Mouse (Mus musculus): ENCODE measurements around the gene Tmigd3.

Gene Tmigd3

DNA sequence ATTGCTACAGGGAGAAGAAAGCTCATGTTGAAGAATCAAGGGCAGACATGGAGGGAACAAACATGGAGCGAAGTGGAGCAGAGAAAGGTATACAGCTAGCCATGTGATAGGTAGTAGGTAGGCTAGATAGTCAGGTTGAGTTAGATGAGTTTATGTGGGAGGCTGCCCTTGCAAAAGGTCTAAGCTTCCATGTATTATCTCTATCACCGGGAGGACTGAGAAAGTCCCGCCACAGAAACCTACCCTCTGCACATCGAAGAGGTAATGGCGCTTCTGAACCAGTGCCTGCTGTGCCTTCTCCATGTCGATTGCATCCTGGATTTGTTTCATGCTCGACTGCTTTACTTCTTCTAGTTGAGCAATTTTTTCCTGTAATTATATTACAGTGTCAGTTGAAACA, 80.6 kb downstream of the Tmigd3 start:
- DNase-seq = no peak

DNA sequence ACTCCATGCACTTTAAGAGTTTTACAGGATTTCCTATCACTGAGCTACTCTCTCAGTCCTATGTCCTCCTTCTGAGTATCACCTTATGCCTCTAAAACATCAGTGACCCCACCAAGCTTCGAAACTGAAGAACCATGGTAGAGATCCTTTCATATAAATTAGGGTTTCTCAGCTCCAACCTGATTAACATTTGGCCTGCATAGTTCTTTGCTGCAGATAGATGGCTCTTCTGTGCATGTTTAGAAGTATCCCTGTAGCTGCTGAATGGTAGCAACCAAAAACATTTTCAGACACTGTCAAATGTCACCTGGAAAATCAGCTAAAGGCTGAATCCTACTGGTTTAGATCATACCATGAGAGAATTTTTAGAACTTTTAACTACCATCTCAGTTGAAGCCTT, 86.5 kb downstream of the Tmigd3 start:
- no peak for DNase-seq

DNA sequence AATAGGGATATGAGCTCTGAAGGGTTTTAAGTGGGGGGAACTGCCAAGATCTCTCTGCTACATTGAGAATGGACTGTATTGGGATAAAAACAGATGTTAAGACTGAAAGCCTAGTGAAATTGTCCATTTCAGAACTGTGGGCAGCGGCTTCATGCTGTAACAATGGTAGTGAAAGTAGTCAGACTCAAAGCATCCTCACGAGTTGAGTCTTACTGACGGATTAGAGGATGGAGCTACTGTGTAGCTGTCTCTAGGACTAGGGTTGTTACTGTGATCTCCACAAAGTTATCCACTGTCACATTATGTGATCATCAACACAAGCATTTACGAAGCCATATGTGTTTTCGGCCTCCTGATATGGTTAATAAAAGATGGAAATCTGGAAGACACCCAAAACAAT, 87.5 kb downstream of the Tmigd3 start:
- DNase-seq = no peak

DNA sequence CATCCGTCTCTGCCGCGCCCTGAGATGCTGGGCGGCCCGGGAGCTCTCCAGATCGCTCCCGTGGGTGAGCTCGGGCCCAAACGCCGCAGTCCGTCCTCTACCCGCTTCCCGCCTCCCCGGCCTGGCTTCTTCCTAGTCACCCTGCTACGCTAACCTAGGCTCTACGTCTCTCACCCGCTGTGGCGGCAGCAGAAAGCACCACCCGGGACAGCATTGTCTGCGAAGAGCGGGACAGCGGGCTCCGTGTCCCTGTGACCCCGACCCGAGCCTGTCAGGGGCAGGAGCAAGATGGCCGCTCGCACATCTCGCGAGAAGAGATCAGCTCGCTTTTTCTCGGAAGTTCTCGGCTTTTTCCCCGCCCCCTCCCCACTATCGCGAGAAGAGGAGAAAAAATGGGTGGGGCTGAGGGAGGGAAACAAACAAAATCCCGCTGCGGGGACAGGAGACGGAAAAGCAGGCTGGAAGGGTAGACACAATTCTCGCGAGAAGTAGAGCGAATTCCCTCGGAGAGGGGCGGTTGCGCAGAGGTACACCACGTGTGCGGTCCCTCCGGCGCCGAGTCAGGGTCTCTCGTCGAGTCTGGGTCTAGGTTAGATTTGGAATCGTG, 88.4 kb downstream of the Tmigd3 start, which contains the start of gene Wdr77:
Wdr77 (plus strand) TSS at position 396 of the 607 bp plus-strand sequence.
- peak; percentile 97 for DNase-seq

DNA sequence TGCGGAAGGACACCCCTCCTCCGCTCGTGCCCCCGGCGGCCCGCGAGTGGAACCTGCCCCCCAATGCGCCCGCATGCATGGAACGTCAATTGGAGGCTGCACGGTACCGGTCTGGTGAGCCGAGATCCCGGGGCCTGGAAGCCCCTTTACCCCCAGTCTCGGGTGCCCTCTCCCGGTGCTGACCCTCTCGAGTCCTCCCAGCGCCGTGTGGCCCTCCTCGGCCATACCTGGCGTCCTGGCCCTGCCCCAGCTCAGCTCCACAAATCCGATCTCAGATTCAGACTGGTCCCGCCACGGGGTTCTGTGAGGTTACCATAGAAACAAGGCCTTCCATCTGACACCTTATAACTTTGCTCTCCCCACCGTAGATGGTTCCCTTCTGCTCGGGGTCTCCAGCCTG, 88.9 kb downstream of the Tmigd3 start:
- DNase-seq = no peak

DNA sequence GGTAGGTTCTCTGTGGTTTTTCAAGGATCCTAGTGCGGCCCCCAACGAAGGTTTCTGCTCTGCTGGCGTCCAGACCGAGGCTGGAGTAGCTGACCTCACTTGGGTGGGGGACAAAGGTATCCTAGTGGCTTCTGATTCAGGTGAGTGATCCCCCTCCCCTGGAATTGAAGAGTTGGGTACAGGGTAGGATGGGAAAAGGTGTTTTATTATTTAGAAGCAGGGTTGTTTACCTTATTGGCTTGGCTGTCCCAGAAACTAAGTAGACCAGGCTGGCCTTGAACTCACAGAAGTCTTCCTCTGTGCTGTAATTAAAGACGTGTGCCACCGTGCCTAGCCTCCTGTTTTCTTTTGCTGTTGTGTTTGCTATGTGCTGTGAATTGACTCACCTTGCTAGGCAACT, 89.3 kb downstream of the Tmigd3 start, which contains the start of gene Atp5f1:
Atp5f1 (minus strand) TSS at position 101 of the 400 bp plus-strand sequence.
- no peak for DNase-seq

DNA sequence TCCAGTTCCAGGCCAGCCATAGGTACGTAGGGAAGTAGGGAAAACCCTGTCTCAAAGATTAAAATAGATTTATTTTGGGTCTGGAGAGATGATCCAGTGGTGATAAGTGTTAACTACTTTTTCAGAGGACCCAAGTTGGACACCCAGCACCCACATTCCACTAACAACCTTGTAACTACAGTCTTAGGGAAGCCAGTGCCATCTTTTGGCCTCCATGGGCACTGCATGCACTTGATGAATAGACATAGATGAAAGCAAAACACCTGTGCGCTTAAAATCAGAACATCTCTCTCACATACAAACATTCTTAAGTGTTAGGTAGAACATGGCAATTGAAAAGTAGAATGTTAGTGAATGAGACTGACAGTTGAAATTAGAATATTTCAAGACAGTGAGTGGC, 90.0 kb downstream of the Tmigd3 start:
- DNase-seq = no peak

DNA sequence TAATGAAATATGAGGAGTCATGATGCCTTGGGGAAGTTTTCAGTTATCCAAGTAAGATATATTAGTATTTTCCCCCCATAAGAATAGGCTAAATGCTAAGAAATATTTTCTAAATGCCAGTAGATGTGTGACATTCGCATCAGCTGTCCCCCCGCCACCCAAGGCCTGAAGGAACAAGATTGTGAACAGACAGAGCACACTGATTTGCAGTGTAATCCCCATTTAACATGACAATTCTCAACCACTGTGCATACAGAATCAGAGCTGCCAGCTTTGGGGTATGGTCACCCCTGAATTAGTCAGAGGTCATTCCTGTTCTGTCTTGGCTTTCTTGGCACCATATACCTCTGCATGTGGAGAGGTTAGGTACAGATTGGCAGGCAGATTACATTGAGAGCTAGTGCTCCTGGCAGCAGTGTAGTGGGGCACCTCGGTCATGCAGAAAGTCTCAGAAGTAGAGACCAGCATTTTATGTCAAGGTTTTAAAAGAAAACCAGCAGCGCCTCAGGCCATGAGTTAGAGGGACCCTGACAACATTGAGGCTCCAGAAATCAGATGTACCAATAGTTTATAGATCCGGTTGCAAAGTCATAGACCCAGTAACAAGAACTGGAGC, 101.2 kb downstream of the Tmigd3 start:
- no peak for DNase-seq

DNA sequence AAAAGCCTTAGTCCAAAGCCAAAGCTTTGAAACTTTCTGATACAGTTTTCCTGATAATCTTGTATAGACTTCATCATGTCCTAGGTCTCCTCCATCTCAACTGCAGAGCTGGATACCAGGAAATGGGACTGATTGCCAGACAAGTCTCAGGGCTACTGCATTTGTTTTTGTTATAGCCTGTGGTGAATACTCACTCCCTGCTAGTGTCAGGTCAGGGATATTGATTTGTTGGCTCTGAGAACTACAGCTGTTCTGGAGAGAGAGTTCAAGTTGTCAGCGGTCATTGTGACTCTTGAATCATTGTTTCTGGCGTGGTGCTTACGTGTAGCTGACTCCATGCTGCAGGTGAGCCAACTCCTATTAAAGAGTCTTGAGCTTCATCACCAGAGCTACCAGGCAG, 102.7 kb downstream of the Tmigd3 start, which contains the start of gene Ovgp1:
Ovgp1 (plus strand) TSS at position 301 of the 400 bp plus-strand sequence.
- no peak for DNase-seq

Measured in cerebellum, postnatal 25 days (tissue).